Mouse (Mus musculus) MEL (cell line): ENCODE measurements around the gene Rbfox3. TPM values are rescaled to one million over a fixed set of nuclear protein-coding genes. Genes with fewer than 3 reads are reported as not detected.

ENCODE experiments used
- DNase-seq: peaks from one replicate; pipeline ENCODE4 v3.0.0; 2011; ENCODE audit warnings: low read depth, low spot score
- H3K27ac ChIP-seq: 2 replicates; pipeline ENCODE4 v1.5.1; 2012; ENCODE audit warnings: low read depth, mild to moderate bottlenecking, control low read depth, low read length, moderate library complexity; ENCODE audit not compliant: control insufficient read depth
- H3K27me3 ChIP-seq, 2 experiments: fragments of 150-350 bp in 1 of 2; sonication (generic) in 1 of 2; 2 replicates each; pipeline ENCODE4 v1.6.1; 2012; ENCODE audit warnings: low read length in 2 of 2, mild to moderate bottlenecking in 2 of 2, improper control_type of control experiment in 1 of 2, moderate library complexity in 1 of 2; ENCODE audit not compliant: insufficient read depth in 2 of 2, control insufficient read depth in 1 of 2
- H3K36me3 ChIP-seq, 2 experiments: 2 replicates each; pipeline ENCODE4 v1.6.1; 2012 to 2014; ENCODE audit warnings: low read length in 2 of 2, improper control_type of control experiment in 1 of 2, inconsistent platforms in 1 of 2, mild to moderate bottlenecking in 1 of 2; ENCODE audit not compliant: insufficient read depth in 2 of 2, control insufficient read depth in 1 of 2
- H3K4me1 ChIP-seq, 2 experiments: fragments of 150-350 bp in 1 of 2; sonication (generic) in 1 of 2; 2 replicates each; pipeline ENCODE4 v1.6.1; 2012; ENCODE audit warnings: low read length in 2 of 2, improper control_type of control experiment in 1 of 2, mild to moderate bottlenecking in 1 of 2; ENCODE audit not compliant: insufficient read depth in 2 of 2, control insufficient read depth in 1 of 2
- H3K4me3 ChIP-seq, 2 experiments: fragments of 150-350 bp in 1 of 2; sonication (generic) in 1 of 2; 2 replicates each; pipeline ENCODE4 v1.5.1; 2012; ENCODE audit warnings: low read depth in 2 of 2, low read length in 2 of 2, mild to moderate bottlenecking in 2 of 2, moderate library complexity in 2 of 2, control low read depth in 1 of 2, improper control_type of control experiment in 1 of 2; ENCODE audit not compliant: control insufficient read depth in 1 of 2, insufficient read depth in 1 of 2
- H3K79me2 ChIP-seq: 2 replicates; pipeline ENCODE4 v1.6.1; 2012; ENCODE audit warnings: mild to moderate bottlenecking, low read length, moderate library complexity; ENCODE audit not compliant: control insufficient read depth, poor library complexity, insufficient read depth
- H3K9ac ChIP-seq: 2 replicates; pipeline ENCODE4 v1.6.1; 2012; ENCODE audit warnings: low read depth, mild to moderate bottlenecking, control low read depth, low read length, moderate library complexity; ENCODE audit not compliant: control insufficient read depth, poor library complexity, severe bottlenecking
- H3K9me3 ChIP-seq: fragments of 150-350 bp; sonication (generic); replicated peaks from 2 replicates; pipeline ENCODE4 v1.6.1; 2012; ENCODE audit warnings: mild to moderate bottlenecking, low read length, improper control_type of control experiment, moderate library complexity; ENCODE audit not compliant: insufficient read depth
- BHLHE40 ChIP-seq: IDR thresholded peaks from 2 replicates; pipeline ENCODE4 v1.6.1; 2012; ENCODE audit warnings: low read depth, mild to moderate bottlenecking, inconsistent platforms, low read length, improper control_type of control experiment, borderline replicate concordance
- CTCF ChIP-seq, 3 experiments: IDR thresholded peaks in 2 of 3; conservative IDR thresholded peaks in 1 of 3; 2 replicates each; pipeline ENCODE4 v1.5.1; 2011 to 2012; ENCODE audit warnings: low read length in 3 of 3, low read depth in 2 of 3, mild to moderate bottlenecking in 2 of 3, improper control_type of control experiment in 1 of 3, inconsistent platforms in 1 of 3, mixed read lengths in 1 of 3, moderate library complexity in 1 of 3; ENCODE audit not compliant: control insufficient read depth in 1 of 3, insufficient read depth in 1 of 3, poor library complexity in 1 of 3, severe bottlenecking in 1 of 3
- E2F4 ChIP-seq: IDR thresholded peaks from 2 replicates; pipeline ENCODE4 v1.6.1; 2011; ENCODE audit warnings: low read depth, low read length, improper control_type of control experiment, borderline replicate concordance
- MAFK ChIP-seq: IDR thresholded peaks from 2 replicates; pipeline ENCODE4 v1.6.1; 2011; ENCODE audit warnings: low read depth, mild to moderate bottlenecking, low read length, improper control_type of control experiment, borderline replicate concordance
- MAX ChIP-seq: IDR thresholded peaks from 2 replicates; pipeline ENCODE4 v1.6.1; 2011; ENCODE audit warnings: low read length, improper control_type of control experiment
- MXI1 ChIP-seq: IDR thresholded peaks from 2 replicates; pipeline ENCODE4 v1.6.1; 2011; ENCODE audit warnings: mild to moderate bottlenecking, low read depth, low read length, improper control_type of control experiment
- POLR2A ChIP-seq, 2 experiments: IDR thresholded peaks; 2 replicates each; pipeline ENCODE4 v1.6.1; 2011 to 2012; ENCODE audit warnings: low read length in 2 of 2, mild to moderate bottlenecking in 2 of 2, control low read depth in 1 of 2, improper control_type of control experiment in 1 of 2, low read depth in 1 of 2, moderate library complexity in 1 of 2; ENCODE audit not compliant: control insufficient read depth in 1 of 2, insufficient read depth in 1 of 2, poor library complexity in 1 of 2
- POLR2AphosphoS2 ChIP-seq: IDR thresholded peaks from 2 replicates; pipeline ENCODE4 v1.6.1; 2011; ENCODE audit warnings: low read length, improper control_type of control experiment
- POLR2AphosphoS5 ChIP-seq: IDR thresholded peaks from 2 replicates; pipeline ENCODE4 v1.6.1; 2012; ENCODE audit warnings: low read depth, borderline replicate concordance, mild to moderate bottlenecking, inconsistent platforms, low read length, moderate library complexity, mixed read lengths
- RCOR1 ChIP-seq: IDR thresholded peaks from 2 replicates; pipeline ENCODE4 v1.6.1; 2012; ENCODE audit warnings: low read depth, mild to moderate bottlenecking, inconsistent platforms, low read length, improper control_type of control experiment
- SIN3A ChIP-seq: IDR thresholded peaks from 2 replicates; pipeline ENCODE4 v1.6.1; 2012; ENCODE audit warnings: low read length, improper control_type of control experiment, inconsistent platforms
- SMC3 ChIP-seq: IDR thresholded peaks from 2 replicates; pipeline ENCODE4 v1.6.1; 2011; ENCODE audit warnings: low read depth, low read length, improper control_type of control experiment
- TAL1 ChIP-seq: IDR thresholded peaks from 2 replicates; pipeline ENCODE4 v1.6.1; 2012; ENCODE audit warnings: mild to moderate bottlenecking, inconsistent platforms, low read length, moderate library complexity, mixed read lengths
- TCF12 ChIP-seq: IDR thresholded peaks from 2 replicates; pipeline ENCODE4 v1.6.1; 2014; ENCODE audit warnings: low read depth, mild to moderate bottlenecking, inconsistent platforms, low read length, improper control_type of control experiment, moderate library complexity
- USF1 ChIP-seq: IDR thresholded peaks from 2 replicates; pipeline ENCODE4 v1.6.1; 2014; ENCODE audit warnings: low read depth, mild to moderate bottlenecking, inconsistent platforms, low read length, improper control_type of control experiment, moderate library complexity
- ZC3H11A ChIP-seq: IDR thresholded peaks from 2 replicates; pipeline ENCODE4 v1.6.1; 2012; ENCODE audit warnings: low read depth, mild to moderate bottlenecking, inconsistent platforms, low read length, improper control_type of control experiment
- ZKSCAN1 ChIP-seq: IDR thresholded peaks from 2 replicates; pipeline ENCODE4 v1.6.1; 2012; ENCODE audit warnings: low read depth, mild to moderate bottlenecking, inconsistent platforms, low read length, improper control_type of control experiment, moderate library complexity
- ZNF384 ChIP-seq: IDR thresholded peaks from 2 replicates; pipeline ENCODE4 v1.6.1; 2012; ENCODE audit warnings: low read depth, mild to moderate bottlenecking, inconsistent platforms, low read length, improper control_type of control experiment
- polyA plus RNA-seq, 2 experiments: library from polyadenylated mRNA; stranded (reverse) in 1 of 2; unstranded in 1 of 2; fragments of >175 nt in 1 of 2; fragments of >200 nt in 1 of 2; gene quantifications; 2 replicates each; pipeline versions ENCODE4 v1.2.1 to v1.2.4; 2012; ENCODE audit warnings: low replicate concordance in 2 of 2, low read depth in 1 of 2; ENCODE audit not compliant: insufficient read length in 2 of 2, insufficient read depth in 1 of 2, missing spikeins in 1 of 2
- total RNA-seq: library from RNA; depleted of rRNA; stranded (reverse); fragments of 300-350 nt; gene quantifications from 2 replicates; pipeline ENCODE4 v1.2.3, GENCODE M21; 2012

Rbfox3 gene
- total and polyA plus RNA-seq, 3 experiments = not detected

GRCm38 (mm10) chr11:118887206-118887605, 24.2 kb downstream of the Rbfox3 start:
- Histone ChIP-seq H3K4me3 (no peak overlapping the region), H3K9me3 (no peaks in the 10 kb centered on the region), H3K27me3 (no peaks in the 10 kb centered on the region), H3K9ac (no peak overlapping the region), H3K27ac (no peak overlapping the region), H3K79me2 (no peaks in the 10 kb centered on the region)
- DNase-seq = no peak
- TF ChIP-seq ZKSCAN1 = no peak
- no peak for TF ChIP-seq MAFK
- no peak for TF ChIP-seq SIN3A
- no peak for TF ChIP-seq ZC3H11A
- no peak for TF ChIP-seq POLR2A (IDR thresholded peaks at IDR 0.05; ENCODE audit: control insufficient read depth in 1 of 2, insufficient read depth in 1 of 2, low read depth in 1 of 2, low read length in 2 of 2, poor library complexity in 1 of 2)
- no peak for TF ChIP-seq ZNF384
- TF ChIP-seq E2F4 = no peak
- no peak for TF ChIP-seq CTCF (IDR thresholded peaks at IDR 0.05 in 2 of 3, conservative IDR thresholded peaks at IDR 0.05 in 1 of 3; ENCODE audit: control insufficient read depth in 1 of 3, insufficient read depth in 1 of 3, low read depth in 2 of 3, low read length in 3 of 3, poor library complexity in 1 of 3, severe bottlenecking in 1 of 3)
- TF ChIP-seq SMC3 = no peak
- TF ChIP-seq, all 39 proteins: peak for 0
- Histone ChIP-seq H3K4me1 (no peaks in the 10 kb centered on the region), H3K36me3 (no peaks in the 10 kb centered on the region)

DNA sequence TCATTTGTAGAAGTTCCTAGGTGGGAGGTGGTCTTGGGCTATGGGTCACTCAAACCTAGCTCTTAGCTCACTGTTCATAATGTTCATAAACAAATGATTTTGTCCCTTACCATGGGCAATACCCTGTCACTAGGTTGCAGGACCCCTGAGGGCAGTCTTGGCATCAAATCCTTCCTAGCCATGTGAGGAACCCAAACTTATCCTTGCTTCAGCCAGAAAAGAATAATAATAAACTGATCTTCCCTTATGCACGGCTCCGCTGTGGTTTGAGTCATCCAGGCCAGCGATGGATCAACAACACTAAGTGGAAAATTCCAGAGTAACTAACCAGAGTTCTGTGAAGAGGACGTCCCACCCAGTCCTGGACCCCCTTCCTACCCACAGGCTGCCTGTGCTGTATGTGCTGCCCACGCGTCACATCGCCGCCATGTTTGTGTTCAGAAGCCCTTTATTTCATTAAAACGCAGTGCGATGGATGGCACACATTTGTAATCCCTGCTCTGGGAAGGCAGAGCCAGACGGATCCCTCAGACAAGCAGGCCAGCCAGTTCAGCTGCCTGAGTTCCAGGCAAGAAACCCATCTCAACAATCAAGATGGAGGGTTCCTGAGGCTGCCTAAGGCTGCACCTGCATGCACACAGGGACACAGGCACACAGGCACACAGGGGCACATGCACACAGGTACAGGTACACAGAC, 25.0 kb downstream of the Rbfox3 start:
- Histone ChIP-seq H3K27me3 (no peaks in the 10 kb centered on the region), H3K9me3 (no peaks in the 10 kb centered on the region), H3K36me3 (no peaks in the 10 kb centered on the region), H3K4me1 (no peaks in the 10 kb centered on the region), H3K9ac (no peak overlapping the region), H3K4me3 (no peak overlapping the region), H3K27ac (no peak overlapping the region), H3K79me2 (no peaks in the 10 kb centered on the region)
- no peak for DNase-seq
- TF ChIP-seq RCOR1 (no peak), POLR2AphosphoS2 (no peak), MXI1 (no peak), BHLHE40 (no peak), POLR2AphosphoS5 (no peak), MAX (no peak), USF1 (no peak), TAL1 (no peak), TCF12 (no peak)
